Comparison of ENCODE assay signal across 15 mouse cellular contexts in genomic region chr11:117696585-117696984, GRCm38 (mm10). TPM values are rescaled to one million over a fixed set of nuclear protein-coding genes. Genes with fewer than 3 reads are reported as not detected.
DNase-seq lines count a peak whose midpoint lies in the region; ATAC-seq and TF ChIP-seq lines count a peak whose summit lies in the region.
"Had no signal": no experiment of that assay in that cellular context is flagged by ENCODE, and none has a peak within 500 bp of the region (broad histone marks: within the 10 kb centered on the region; RNA-seq: fewer than 3 reads in every experiment).

No protein-coding gene starts in this region.

- H3K36me3 ChIP-seq in embryonic facial prominence, embryonic 12.5 days, result no peaks in the 10 kb centered on the region
- H3K36me3 ChIP-seq in embryonic facial prominence, embryonic 10.5 days (replicated peaks), result peaks cover 3% of the 10 kb centered on the region
- H3K36me3 ChIP-seq in lung, postnatal 0 days (ENCODE audit: insufficient read depth, low read length), result no peaks in the 10 kb centered on the region
- peaks cover 2% of the 10 kb centered on the region; the same call in 1 of the 2 replicates for H3K36me3 ChIP-seq in limb, embryonic 10.5 days
- H3K36me3 ChIP-seq: heart, embryonic 12.5 days had no signal

- no peak overlapping the region for H3K4me3 ChIP-seq in embryonic facial prominence, embryonic 12.5 days
- no peak overlapping the region for H3K4me3 ChIP-seq in embryonic facial prominence, embryonic 10.5 days
- H3K4me3 ChIP-seq in lung, postnatal 0 days (ENCODE audit: low read depth, low read length), result no peak overlapping the region
- no peak overlapping the region for H3K4me3 ChIP-seq in limb, embryonic 10.5 days
- H3K4me3 ChIP-seq: heart, embryonic 12.5 days had no signal

- H3K27ac ChIP-seq in embryonic facial prominence, embryonic 12.5 days, result peak overlapping the region; percentile 37; the same call in 1 of the 2 replicates
- no peak overlapping the region for H3K27ac ChIP-seq in embryonic facial prominence, embryonic 10.5 days (replicated peaks)
- H3K27ac ChIP-seq in lung, postnatal 0 days (ENCODE audit: low read length), result no peak overlapping the region
- peak overlapping the region; percentile 30; the same call in 1 of the 2 replicates for H3K27ac ChIP-seq in limb, embryonic 10.5 days

- H3K9me3 ChIP-seq in embryonic facial prominence, embryonic 12.5 days, result no peaks in the 10 kb centered on the region
- no peaks in the 10 kb centered on the region for H3K9me3 ChIP-seq in embryonic facial prominence, embryonic 10.5 days
- no peaks in the 10 kb centered on the region for H3K9me3 ChIP-seq in lung, postnatal 0 days (ENCODE audit: low read length)
- no peaks in the 10 kb centered on the region for H3K9me3 ChIP-seq in limb, embryonic 10.5 days (replicated peaks)
- H3K9me3 ChIP-seq: heart, embryonic 12.5 days had no signal

- TF ChIP-seq CTCF in lung, postnatal 0 days (IDR thresholded peaks at IDR 0.05), result no peak

- no peak for DNase-seq in embryonic facial prominence, embryonic 10.5 days (ENCODE audit: low spot score)
- DNase-seq in lung, postnatal 0 days (ENCODE audit: low spot score), result peak; percentile 24
- DNase-seq in lung, postnatal 25 days (ENCODE audit: low spot score), result no peak
- DNase-seq in limb, embryonic 10.5 days (ENCODE audit: low spot score), result no peak
- no peak for DNase-seq in adrenal gland, postnatal 10 days
- no peak for DNase-seq in spleen, adult 18-20 months
- DNase-seq: cerebellum, postnatal 25 days; heart, postnatal 4 days; kidney, adult 18-20 months; right cerebral cortex, postnatal 4 days; thymus, adult 2 months had no signal

- peaks cover 11% of the 10 kb centered on the region for H3K4me1 ChIP-seq in embryonic facial prominence, embryonic 12.5 days
- peaks cover 24% of the 10 kb centered on the region for H3K4me1 ChIP-seq in embryonic facial prominence, embryonic 10.5 days
- H3K4me1 ChIP-seq in lung, postnatal 0 days (ENCODE audit: insufficient read depth, low read depth, low read length), result no peaks in the 10 kb centered on the region
- peaks cover 13% of the 10 kb centered on the region; the same call in 1 of the 2 replicates for H3K4me1 ChIP-seq in limb, embryonic 10.5 days

- no peak for ATAC-seq in embryonic facial prominence, embryonic 12.5 days (ENCODE audit: insufficient number of reproducible peaks, insufficient read depth, low FRiP score, low TSS enrichment)
- no peak for ATAC-seq in lung, postnatal 0 days
- ATAC-seq in megakaryocyte-erythroid progenitor cell, adult 5-6 weeks (replicated peaks; ENCODE audit: low FRiP score, low TSS enrichment, poor library complexity, severe bottlenecking), result 0 out of 2 replicates have a peak, but pooled peaks have one; percentile 38
- ATAC-seq: forebrain, embryonic 14.5 days had no signal

- no peak overlapping the region for H3K4me2 ChIP-seq in embryonic facial prominence, embryonic 12.5 days (replicated peaks)
- no peak overlapping the region for H3K4me2 ChIP-seq in lung, postnatal 0 days (replicated peaks; ENCODE audit: low read depth, low read length)
- H3K4me2 ChIP-seq: heart, embryonic 12.5 days had no signal

- H3K27me3 ChIP-seq in embryonic facial prominence, embryonic 12.5 days, result no peaks in the 10 kb centered on the region
- H3K27me3 ChIP-seq in embryonic facial prominence, embryonic 10.5 days (replicated peaks; ENCODE audit: low read depth, poor library complexity, severe bottlenecking), result no peaks in the 10 kb centered on the region
- H3K27me3 ChIP-seq in lung, postnatal 0 days (replicated peaks; ENCODE audit: insufficient read depth, low read length), result no peaks in the 10 kb centered on the region
- no peaks in the 10 kb centered on the region for H3K27me3 ChIP-seq in limb, embryonic 10.5 days (ENCODE audit: low read depth, poor library complexity, severe bottlenecking)
- H3K27me3 ChIP-seq: heart, embryonic 12.5 days had no signal

- no peak overlapping the region for H3K9ac ChIP-seq in embryonic facial prominence, embryonic 12.5 days
- H3K9ac ChIP-seq in lung, postnatal 0 days (replicated peaks; ENCODE audit: low read depth), result no peak overlapping the region
- H3K9ac ChIP-seq: heart, embryonic 12.5 days had no signal

- WGBS in embryonic facial prominence, embryonic 12.5 days, result 43% methylated on average over 6 of the region's 6 CpGs
- 57% methylated on average over 6 of the region's 6 CpGs for WGBS in embryonic facial prominence, embryonic 10.5 days
- 61% methylated on average over 6 of the region's 6 CpGs for WGBS in lung, postnatal 0 days
- 82% methylated on average over 6 of the region's 6 CpGs for WGBS in limb, embryonic 10.5 days

- no peak for TF ChIP-seq EP300 in lung, postnatal 0 days (IDR thresholded peaks at IDR 0.05)

RNA-seq across cellular contexts. Expression of gene Tnrc6c, which starts 42.5 kb away (rescaled TPM):
- polyA plus RNA-seq in embryonic facial prominence, embryonic 12.5 days (2016; fragmentation: Nextera tagmentation; extraction: Ambion mirVana), result 23.9 and 26.1 TPM in 2 replicates
- polyA plus RNA-seq in embryonic facial prominence, embryonic 10.5 days (2016; fragmentation: Nextera tagmentation; extraction: Ambion mirVana), result 13.9 and 15.2 TPM in 2 replicates
- polyA plus RNA-seq in lung, postnatal 0 days (2015; fragmentation: Nextera tagmentation; extraction: Ambion mirVana), result 8.9 and 9.8 TPM in 2 replicates
- polyA plus RNA-seq in limb, embryonic 10.5 days (2016; fragmentation: Nextera tagmentation; extraction: Ambion mirVana), result 11.4 and 14.1 TPM in 2 replicates
- total RNA-seq in megakaryocyte-erythroid progenitor cell, adult 5-6 weeks (2014; fragmentation: Nextera tagmentation), result 27.1 and 32.2 TPM in 2 replicates
- 15.8 and 18.0 TPM in 2 replicates for total RNA-seq in megakaryocyte-erythroid progenitor cell, adult 5-6 weeks (2017)
- 10 to 100 TPM; 20.3 to 23.7 TPM for total RNA-seq in adrenal gland, postnatal 10 days (2021)

Comparison
In these comparisons a context has a peak if more than half of its experiments do, and no peak if none do; other contexts are left out.
1. H3K27ac ChIP-seq: peak in embryonic facial prominence, embryonic 12.5 days (single experiment) and limb, embryonic 10.5 days (single experiment); none in embryonic facial prominence, embryonic 10.5 days (single experiment) and lung, postnatal 0 days (single experiment).